Mouse (Mus musculus): ENCODE measurements around the gene Poldip3. TPM values are rescaled to one million over a fixed set of nuclear protein-coding genes. Genes with fewer than 3 reads are reported as not detected.

The Poldip3 gene
- polyA plus RNA-seq, 1 experiment from 2014 or later = 126 TPM

GRCm38 (mm10) chr15:83090874-83091273 lies 58.3 kb downstream of the Poldip3 start:
- ATAC-seq (ENCODE audit: low read depth) (peak; percentile 34; the same call in 1 of the 2 replicates), DNase-seq (ENCODE audit: low spot score) (peak; percentile 72)
- H3K4me1 ChIP-seq (ENCODE audit: control insufficient read depth, insufficient read depth, low read length) = no peaks in the 10 kb centered on the region
- no peak overlapping the region for H3K27ac ChIP-seq (replicated peaks; ENCODE audit: low read depth, low read length)
- no peak overlapping the region for H3K4me3 ChIP-seq (ENCODE audit: low read depth, low read length)
- H3K9ac ChIP-seq (ENCODE audit: low read depth, low read length) = no peak overlapping the region
- peaks cover 7% of the 10 kb centered on the region for H3K27me3 ChIP-seq (replicated peaks; ENCODE audit: control insufficient read depth, insufficient read depth, low read length)
- 47% methylated on average over 3 of the region's 3 CpGs for WGBS
- H3K4me2 ChIP-seq (ENCODE audit: low read depth, low read length) = no peak overlapping the region
- H3K36me3 ChIP-seq (ENCODE audit: control insufficient read depth, insufficient read depth, low read length) = no peaks in the 10 kb centered on the region
- no peaks in the 10 kb centered on the region for H3K9me3 ChIP-seq (ENCODE audit: control insufficient read depth, low read length)

GRCm38 (mm10) chr15:83089429-83089605 lies 59.9 kb downstream of the Poldip3 start, which contains the start of gene Serhl:
Gene Serhl (plus strand): TSS chr15:83089506.
- Histone ChIP-seq H3K4me2 (ENCODE audit: low read depth, low read length) (peak within 1 kb of the TSS; percentile 36), H3K27ac (replicated peaks; ENCODE audit: low read depth, low read length) (no peak within 1 kb of the TSS), H3K36me3 (ENCODE audit: control insufficient read depth, insufficient read depth, low read length) (no peaks in the 10 kb centered on the region), H3K9me3 (ENCODE audit: control insufficient read depth, low read length) (no peaks in the 10 kb centered on the region), H3K9ac (ENCODE audit: low read depth, low read length) (no peak within 1 kb of the TSS), H3K4me3 (ENCODE audit: low read depth, low read length) (no peak within 1 kb of the TSS), H3K4me1 (ENCODE audit: control insufficient read depth, insufficient read depth, low read length) (no peaks in the 10 kb centered on the region), H3K27me3 (replicated peaks; ENCODE audit: control insufficient read depth, insufficient read depth, low read length) (peaks cover 7% of the 10 kb centered on the region)
- no peak for DNase-seq (ENCODE audit: low spot score)
- WGBS = 13% methylated on average over 7 of the region's 7 CpGs
- no peak for ATAC-seq (ENCODE audit: low read depth)

- no peak overlapping the region for H3K4me3 ChIP-seq (ENCODE audit: low read depth, low read length)
- H3K9me3 ChIP-seq (ENCODE audit: control insufficient read depth, low read length) = no peaks in the 10 kb centered on the region
- peak overlapping the region; percentile 36 for H3K4me2 ChIP-seq (ENCODE audit: low read depth, low read length)
- no peak overlapping the region for H3K9ac ChIP-seq (ENCODE audit: low read depth, low read length)
- peaks cover 7% of the 10 kb centered on the region for H3K27me3 ChIP-seq (replicated peaks; ENCODE audit: control insufficient read depth, insufficient read depth, low read length)
- 8% methylated on average over 23 of the region's 27 CpGs for WGBS
- H3K36me3 ChIP-seq (ENCODE audit: control insufficient read depth, insufficient read depth, low read length) = no peaks in the 10 kb centered on the region
- no peaks in the 10 kb centered on the region for H3K4me1 ChIP-seq (ENCODE audit: control insufficient read depth, insufficient read depth, low read length)
- H3K27ac ChIP-seq (replicated peaks; ENCODE audit: low read depth, low read length) = no peak overlapping the region
- 0 out of 2 replicates have a peak, but pooled peaks have one; percentile 27 for ATAC-seq (ENCODE audit: low read depth)
- DNase-seq (ENCODE audit: low spot score) = peak; percentile 43
Measured at GRCm38 (mm10) chr15:83088495-83089428, 60.4 kb downstream of the Poldip3 start.

DNA sequence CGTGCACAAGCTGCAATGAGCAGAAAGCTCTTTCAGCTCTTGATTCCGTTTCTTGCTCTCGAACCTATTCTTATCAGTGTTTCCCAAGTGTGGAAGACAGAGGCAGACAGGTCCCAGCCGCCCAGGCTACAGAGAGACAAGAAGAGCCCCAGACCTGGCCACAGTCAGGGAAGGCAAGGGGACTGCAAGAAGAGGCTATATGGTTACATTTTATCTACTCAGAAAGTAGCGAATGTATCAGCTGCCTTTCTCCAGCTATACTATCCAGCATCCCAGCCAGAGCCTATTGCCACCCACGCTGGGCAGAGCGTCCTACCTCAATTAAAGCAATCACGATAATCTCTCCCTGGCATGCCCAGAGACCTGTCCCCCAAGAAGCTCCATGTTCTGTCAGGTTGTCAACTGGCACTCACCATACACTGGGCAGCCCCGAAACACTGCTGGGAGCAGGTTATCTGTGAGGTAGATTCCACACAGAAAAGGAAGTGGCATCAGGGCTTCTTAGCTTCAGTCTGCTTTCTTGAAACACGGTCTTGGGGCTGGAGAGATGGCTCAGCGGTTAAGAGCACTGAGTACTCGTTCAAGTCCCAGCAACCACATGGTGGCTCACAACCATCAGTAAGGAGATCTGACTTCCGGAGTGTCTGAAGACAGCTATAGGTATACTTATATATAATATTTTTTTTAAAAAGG lies 62.4 kb downstream of the Poldip3 start:
- no peaks in the 10 kb centered on the region for H3K9me3 ChIP-seq (ENCODE audit: control insufficient read depth, low read length)
- no peak overlapping the region for H3K4me3 ChIP-seq (ENCODE audit: low read depth, low read length)
- 85% methylated on average over 13 of the region's 13 CpGs for WGBS
- H3K9ac ChIP-seq (ENCODE audit: low read depth, low read length) = no peak overlapping the region
- no peaks in the 10 kb centered on the region for H3K4me1 ChIP-seq (ENCODE audit: control insufficient read depth, insufficient read depth, low read length)
- H3K27me3 ChIP-seq (replicated peaks; ENCODE audit: control insufficient read depth, insufficient read depth, low read length) = peaks cover 7% of the 10 kb centered on the region
- no peak overlapping the region for H3K4me2 ChIP-seq (ENCODE audit: low read depth, low read length)
- no peak for ATAC-seq (ENCODE audit: low read depth)
- H3K27ac ChIP-seq (replicated peaks; ENCODE audit: low read depth, low read length) = no peak overlapping the region
- H3K36me3 ChIP-seq (ENCODE audit: control insufficient read depth, insufficient read depth, low read length) = no peaks in the 10 kb centered on the region
- DNase-seq (ENCODE audit: low spot score) = no peak

DNA sequence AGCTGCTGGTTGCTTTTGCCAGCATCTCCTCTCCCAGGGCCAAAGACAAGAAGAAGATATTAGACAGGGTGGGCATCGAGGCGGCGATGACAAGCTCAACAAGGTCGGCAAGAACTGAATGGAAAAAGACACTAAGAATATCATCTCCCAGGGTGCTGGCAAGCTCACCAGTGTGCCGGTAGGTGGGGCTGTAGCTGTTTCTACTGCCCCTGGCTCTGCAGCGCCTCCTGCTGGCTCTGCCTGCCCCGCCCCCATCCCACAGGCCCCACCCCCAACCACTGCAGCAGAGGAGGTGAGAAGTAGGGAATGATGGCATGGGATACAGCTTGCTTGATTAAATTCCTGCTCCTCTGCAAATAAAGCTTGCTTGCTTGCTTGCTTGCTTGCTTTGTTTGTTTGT lies 63.3 kb downstream of the Poldip3 start:
- Histone ChIP-seq H3K27ac (replicated peaks; ENCODE audit: low read depth, low read length) (no peak overlapping the region), H3K27me3 (replicated peaks; ENCODE audit: control insufficient read depth, insufficient read depth, low read length) (peaks cover 7% of the 10 kb centered on the region), H3K9me3 (ENCODE audit: control insufficient read depth, low read length) (no peaks in the 10 kb centered on the region), H3K4me1 (ENCODE audit: control insufficient read depth, insufficient read depth, low read length) (no peaks in the 10 kb centered on the region), H3K9ac (ENCODE audit: low read depth, low read length) (no peak overlapping the region), H3K4me3 (ENCODE audit: low read depth, low read length) (no peak overlapping the region), H3K36me3 (ENCODE audit: control insufficient read depth, insufficient read depth, low read length) (no peaks in the 10 kb centered on the region), H3K4me2 (ENCODE audit: low read depth, low read length) (no peak overlapping the region)
- ATAC-seq (ENCODE audit: low read depth) (no peak), DNase-seq (ENCODE audit: low spot score) (no peak)
- WGBS = 34% methylated on average over 7 of the region's 7 CpGs

GRCm38 (mm10) chr15:83084022-83084640 lies 65.1 kb downstream of the Poldip3 start:
- WGBS = 43% methylated on average over 13 of the region's 13 CpGs
- H3K9ac ChIP-seq (ENCODE audit: low read depth, low read length) = no peak overlapping the region
- DNase-seq (ENCODE audit: low spot score) (peak; percentile 91), ATAC-seq (ENCODE audit: low read depth) (peak; percentile 77)
- no peak overlapping the region for H3K4me3 ChIP-seq (ENCODE audit: low read depth, low read length)
- H3K36me3 ChIP-seq (ENCODE audit: control insufficient read depth, insufficient read depth, low read length) = no peaks in the 10 kb centered on the region
- H3K9me3 ChIP-seq (ENCODE audit: control insufficient read depth, low read length) = no peaks in the 10 kb centered on the region
- H3K27ac ChIP-seq (replicated peaks; ENCODE audit: low read depth, low read length) = no peak overlapping the region
- H3K4me1 ChIP-seq (ENCODE audit: control insufficient read depth, insufficient read depth, low read length) = no peaks in the 10 kb centered on the region
- 0 out of 2 replicates have a peak overlapping the region, but pooled peaks have one; percentile 2 for H3K4me2 ChIP-seq (ENCODE audit: low read depth, low read length)
- H3K27me3 ChIP-seq (replicated peaks; ENCODE audit: control insufficient read depth, insufficient read depth, low read length) = peaks cover 4% of the 10 kb centered on the region

GRCm38 (mm10) chr15:83083530-83083929 lies 65.7 kb downstream of the Poldip3 start:
- no peak for ATAC-seq (ENCODE audit: low read depth)

More at GRCm38 (mm10) chr15:83083530-83083929, 65.7 kb downstream of the Poldip3 start:
- Histone ChIP-seq H3K4me1 (ENCODE audit: control insufficient read depth, insufficient read depth, low read length) (no peaks in the 10 kb centered on the region), H3K9me3 (ENCODE audit: control insufficient read depth, low read length) (no peaks in the 10 kb centered on the region), H3K27ac (replicated peaks; ENCODE audit: low read depth, low read length) (no peak overlapping the region), H3K27me3 (replicated peaks; ENCODE audit: control insufficient read depth, insufficient read depth, low read length) (no peaks in the 10 kb centered on the region), H3K9ac (ENCODE audit: low read depth, low read length) (no peak overlapping the region), H3K4me3 (ENCODE audit: low read depth, low read length) (no peak overlapping the region), H3K36me3 (ENCODE audit: control insufficient read depth, insufficient read depth, low read length) (no peaks in the 10 kb centered on the region), H3K4me2 (ENCODE audit: low read depth, low read length) (0 out of 2 replicates have a peak overlapping the region, but pooled peaks have one; percentile 2)
- DNase-seq (ENCODE audit: low spot score) = no peak
- WGBS = 59% methylated on average over 5 of the region's 5 CpGs
